Mouse (Mus musculus): Measurements from ENCODE around the gene Fbxw22. TPM values are rescaled to one million over a fixed set of nuclear protein-coding genes. Genes with fewer than 3 reads are reported as not detected.

Gene Fbxw22
- not detected in 2 replicates for polyA plus RNA-seq (2015; fragmentation: Nextera tagmentation; extraction: Ambion mirVana)

GRCm38 (mm10) chr9:109404196-109404595, at the start of gene Fbxw22:
Fbxw22 (minus strand) TSS chr9:109404296.

GRCm38 (mm10) chr9:109449040-109449439, 44.9 kb upstream of the Fbxw22 start, which contains the start of gene Fbxw16:
Fbxw16 (minus strand) TSS chr9:109449140.

GRCm38 (mm10) chr9:109339559-109339958, 64.5 kb downstream of the Fbxw22 start, which contains the start of gene Fbxw28:
Fbxw28 (minus strand) TSS chr9:109339659.

Other genes starting within 250 kb of the Fbxw22 start
- gene Fbxw21, start 242.3 kb downstream of the Fbxw22 start, polyA plus RNA-seq (2015; fragmentation: Nextera tagmentation; extraction: Ambion mirVana) = not detected in 2 replicates
- not detected in 2 replicates for gene Fbxw13, start 208.3 kb downstream of the Fbxw22 start, polyA plus RNA-seq (2015; fragmentation: Nextera tagmentation; extraction: Ambion mirVana)
- gene Fbxw20, start 169.5 kb downstream of the Fbxw22 start, polyA plus RNA-seq (2015; fragmentation: Nextera tagmentation; extraction: Ambion mirVana) = 0.14 TPM in 1 of 2 replicates, not detected in the other
- gene Fbxw14, start 116.6 kb downstream of the Fbxw22 start, polyA plus RNA-seq (2015; fragmentation: Nextera tagmentation; extraction: Ambion mirVana) = not detected in 2 replicates
- not detected in 2 replicates for gene Fbxw28, start 64.6 kb downstream of the Fbxw22 start, polyA plus RNA-seq (2015; fragmentation: Nextera tagmentation; extraction: Ambion mirVana)
- not detected in 2 replicates for gene Fbxw16, start 44.8 kb upstream of the Fbxw22 start, polyA plus RNA-seq (2015; fragmentation: Nextera tagmentation; extraction: Ambion mirVana)
- gene Fbxw19, start 91.6 kb upstream of the Fbxw22 start, polyA plus RNA-seq (2015; fragmentation: Nextera tagmentation; extraction: Ambion mirVana) = not detected in 2 replicates
- not detected in 2 replicates for gene Fbxw15, start 164.0 kb upstream of the Fbxw22 start, polyA plus RNA-seq (2015; fragmentation: Nextera tagmentation; extraction: Ambion mirVana)
- gene Fbxw24, start 221.8 kb upstream of the Fbxw22 start, polyA plus RNA-seq (2015; fragmentation: Nextera tagmentation; extraction: Ambion mirVana) = not detected in 2 replicates